Mouse (Mus musculus): ENCODE results near the gene Il2. TPM values are rescaled to one million over a fixed set of nuclear protein-coding genes. Genes with fewer than 3 reads are reported as not detected.

The Il2 gene
- 9.0 TPM for polyA plus RNA-seq (2017; shearing (Covaris generic))

DNA sequence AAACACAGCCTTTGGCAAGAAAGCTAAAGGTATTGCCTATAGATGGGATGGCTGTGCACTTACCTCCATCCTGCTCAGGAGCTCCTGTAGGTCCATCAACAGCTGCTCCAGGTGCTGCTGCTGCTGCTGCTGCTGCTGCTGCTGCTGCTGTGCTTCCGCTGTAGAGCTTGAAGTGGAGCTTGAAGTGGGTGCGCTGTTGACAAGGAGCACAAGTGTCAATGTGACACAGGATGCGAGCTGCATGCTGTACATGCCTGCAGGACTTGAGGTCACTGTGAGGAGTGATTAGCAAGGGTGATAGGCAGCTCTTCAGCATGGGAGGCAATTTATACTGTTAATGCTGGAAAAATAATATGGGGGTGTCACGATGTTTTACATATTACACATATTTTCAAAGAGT is at the start of gene Il2:
Gene Il2, minus strand, starts transcription at position 305 of the 400 bp plus-strand sequence.

Other genes starting within 250 kb of the Il2 start
- not detected for gene Adad1, start 62.4 kb downstream of the Il2 start, polyA plus RNA-seq (2017; shearing (Covaris generic))
- gene Il21, start 106.7 kb upstream of the Il2 start, polyA plus RNA-seq (2017; shearing (Covaris generic)): 13.9 TPM
- 2.3 TPM for gene Bbs12, start 186.6 kb upstream of the Il2 start, polyA plus RNA-seq (2017; shearing (Covaris generic))
- gene Cetn4, start 186.7 kb upstream of the Il2 start, polyA plus RNA-seq (2017; shearing (Covaris generic)): 1.7 TPM
- 0.71 TPM for gene Fgf2, start 222.4 kb upstream of the Il2 start, polyA plus RNA-seq (2017; shearing (Covaris generic))

All from effector memory CD4-positive, alpha-beta T cell, adult 5 months (primary cell).